Mouse (Mus musculus) Muller cell, postnatal 12 days (primary cell): ENCODE data around the gene Ptbp3.

ENCODE experiments used
- DNase-seq: peaks from one replicate; pipeline ENCODE4 v3.0.0-alpha.2; 2015; ENCODE audit errors: inconsistent ontology term

Gene Ptbp3

GRCm38 (mm10) chr4:59555177-59555576 lies 6.0 kb upstream of the Ptbp3 start:
- no peak for DNase-seq

GRCm38 (mm10) chr4:59553576-59553975 lies 4.4 kb upstream of the Ptbp3 start:
- DNase-seq, result no peak

GRCm38 (mm10) chr4:59552835-59553234 lies 3.7 kb upstream of the Ptbp3 start:
- no peak for DNase-seq

GRCm38 (mm10) chr4:59551901-59552300 lies 2.7 kb upstream of the Ptbp3 start:
- peak; percentile 25 for DNase-seq

- DNase-seq, result no peak
These were observed 905 bp upstream of the Ptbp3 start for GRCm38 (mm10) chr4:59549977-59550560.

GRCm38 (mm10) chr4:59548560-59549174 lies 497 bp downstream of the Ptbp3 start:
- DNase-seq, result peak; percentile 79

- DNase-seq, result peak; percentile 42
These were observed 1.1 kb downstream of the Ptbp3 start for GRCm38 (mm10) chr4:59548011-59548559.

- DNase-seq, result peak; percentile 14
These were observed 1.9 kb downstream of the Ptbp3 start for GRCm38 (mm10) chr4:59547136-59547889.

- DNase-seq, result no peak
These were observed 2.7 kb downstream of the Ptbp3 start for GRCm38 (mm10) chr4:59546285-59547071.

GRCm38 (mm10) chr4:59544654-59545053 lies 4.5 kb downstream of the Ptbp3 start:
- no peak for DNase-seq

- DNase-seq, result no peak
These were observed 6.2 kb downstream of the Ptbp3 start for GRCm38 (mm10) chr4:59543006-59543405.

GRCm38 (mm10) chr4:59536281-59536680 lies 12.9 kb downstream of the Ptbp3 start:
- DNase-seq, result no peak

GRCm38 (mm10) chr4:59535624-59536023 lies 13.5 kb downstream of the Ptbp3 start:
- no peak for DNase-seq

GRCm38 (mm10) chr4:59533268-59533667 lies 15.9 kb downstream of the Ptbp3 start:
- DNase-seq, result no peak

GRCm38 (mm10) chr4:59531172-59531571 lies 18.0 kb downstream of the Ptbp3 start:
- DNase-seq, result no peak

GRCm38 (mm10) chr4:59527470-59527869 lies 21.7 kb downstream of the Ptbp3 start:
- DNase-seq, result no peak

GRCm38 (mm10) chr4:59526728-59527127 lies 22.4 kb downstream of the Ptbp3 start:
- peak; percentile 38 for DNase-seq

- no peak for DNase-seq
These were observed 24.3 kb downstream of the Ptbp3 start for GRCm38 (mm10) chr4:59524875-59525274.

- no peak for DNase-seq
These were observed 38.8 kb downstream of the Ptbp3 start for GRCm38 (mm10) chr4:59510321-59510720.

- DNase-seq, result no peak
These were observed 39.6 kb downstream of the Ptbp3 start for GRCm38 (mm10) chr4:59509558-59509957.

- DNase-seq, result no peak
These were observed 41.4 kb downstream of the Ptbp3 start for GRCm38 (mm10) chr4:59507766-59508165.

GRCm38 (mm10) chr4:59506704-59507103 lies 42.5 kb downstream of the Ptbp3 start:
- DNase-seq, result no peak
